Mouse (Mus musculus) brain, embryonic 14.5 days (tissue): Measurements from ENCODE around the gene Tuba1b.

ENCODE experiments used
- CTCF ChIP-seq: fragments of 200-500 bp; IDR thresholded peaks from 2 replicates; pipeline ENCODE4 v1.5.1; 2012; ENCODE audit warnings: inconsistent platforms, mild to moderate bottlenecking, moderate library complexity, borderline replicate concordance; ENCODE audit not compliant: insufficient read depth, insufficient read length; ENCODE audit errors: extremely low read depth
- POLR2A ChIP-seq: fragments of 200-500 bp; IDR thresholded peaks from 2 replicates; pipeline ENCODE4 v1.6.1; 2012; ENCODE audit warnings: mild to moderate bottlenecking, inconsistent platforms, borderline replicate concordance; ENCODE audit not compliant: poor library complexity, insufficient read depth, insufficient read length, severe bottlenecking; ENCODE audit errors: extremely low read depth

- TF ChIP-seq CTCF = no peak
- no peak; the same call in 1 of the 2 replicates for TF ChIP-seq POLR2A
These were observed 17.7 kb upstream of the Tuba1b start for GRCm38 (mm10) chr15:98952063-98952455.
